Mouse (Mus musculus) limb, embryonic 15.5 days (tissue): ENCODE data around the gene Ambp. TPM values are rescaled to one million over a fixed set of nuclear protein-coding genes. Genes with fewer than 3 reads are reported as not detected.

Experiments used
- ATAC-seq: fragments of 200-750 bp; cut with Nextera tagmentation; 2 replicates; pipeline ENCODE4 v1.8.0; 2017; ENCODE audit warnings: low read depth, moderate TSS enrichment; ENCODE audit not compliant: insufficient number of reproducible peaks, low FRiP score, low TSS enrichment
- H3K27ac ChIP-seq: fragments of 300-500 bp; sonication (generic); 2 replicates; pipeline ENCODE4 v1.5.1; 2015; ENCODE audit warnings: moderate library complexity, mild to moderate bottlenecking, inconsistent platforms
- H3K27me3 ChIP-seq: fragments of 300-500 bp; sonication (generic); 2 replicates; pipeline ENCODE4 v1.6.1; 2015; ENCODE audit warnings: inconsistent platforms
- H3K36me3 ChIP-seq: fragments of 300-500 bp; sonication (generic); 2 replicates; pipeline ENCODE4 v1.6.1; 2015; ENCODE audit warnings: inconsistent platforms
- H3K4me1 ChIP-seq: fragments of 300-500 bp; sonication (generic); 2 replicates; pipeline ENCODE4 v1.6.1; 2015; ENCODE audit warnings: inconsistent platforms
- H3K4me2 ChIP-seq: fragments of 300-500 bp; sonication (generic); 2 replicates; pipeline ENCODE4 v1.6.1; 2015; ENCODE audit warnings: mild to moderate bottlenecking, inconsistent platforms
- H3K4me3 ChIP-seq: fragments of 300-500 bp; sonication (generic); 2 replicates; pipeline ENCODE4 v1.5.1; 2015; ENCODE audit warnings: mild to moderate bottlenecking, inconsistent platforms
- H3K9ac ChIP-seq: fragments of 300-500 bp; sonication (generic); 2 replicates; pipeline ENCODE4 v1.6.1; 2015; ENCODE audit warnings: inconsistent platforms
- H3K9me3 ChIP-seq: fragments of 300-500 bp; sonication (generic); 2 replicates; pipeline ENCODE4 v1.6.1; 2016; ENCODE audit warnings: inconsistent platforms
- WGBS: fragments of 180-500 bp; shearing (Covaris S2); methylation state at CpG from one replicate; pipeline ENCODE4 v1.1.7; 2015; 5-methylcytosine and 5-hydroxymethylcytosine counted together
- polyA plus RNA-seq: library from polyadenylated mRNA; unstranded; fragments of >200 nt; fragmentation: Nextera tagmentation; extraction: Ambion mirVana; gene quantifications from 2 replicates; pipeline ENCODE4 v1.2.1, GENCODE M21; 2015

The Ambp gene
- polyA plus RNA-seq, 1 experiment from 2014 or later: 2.8 TPM

- Histone ChIP-seq H3K36me3 (no peaks in the 10 kb centered on the region), H3K4me3 (no peak overlapping the region), H3K4me2 (no peak overlapping the region), H3K9me3 (no peaks in the 10 kb centered on the region), H3K9ac (no peak overlapping the region), H3K4me1 (peaks cover 8% of the 10 kb centered on the region), H3K27me3 (no peaks in the 10 kb centered on the region), H3K27ac (no peak overlapping the region)
- peak; percentile 56; the same call in 1 of the 2 replicates for ATAC-seq
- WGBS: 23% methylated on average over 5 of the region's 5 CpGs
Observed at GRCm38 (mm10) chr4:63158961-63159592, 4.5 kb upstream of the Ambp start.

- no peaks in the 10 kb centered on the region for H3K36me3 ChIP-seq
- no peak for ATAC-seq
- WGBS: 88% methylated on average over 7 of the region's 7 CpGs
- H3K4me3 ChIP-seq: no peak overlapping the region
- peaks cover 8% of the 10 kb centered on the region for H3K4me1 ChIP-seq
- no peak overlapping the region for H3K4me2 ChIP-seq
- H3K27ac ChIP-seq: no peak overlapping the region
- no peaks in the 10 kb centered on the region for H3K27me3 ChIP-seq
- no peaks in the 10 kb centered on the region for H3K9me3 ChIP-seq
- H3K9ac ChIP-seq: no peak overlapping the region
Observed at GRCm38 (mm10) chr4:63158192-63158591, 3.6 kb upstream of the Ambp start.

- 59% methylated on average over 8 of the region's 8 CpGs for WGBS
- Histone ChIP-seq H3K4me2 (no peak overlapping the region), H3K9me3 (no peaks in the 10 kb centered on the region), H3K9ac (no peak overlapping the region), H3K27me3 (no peaks in the 10 kb centered on the region), H3K27ac (no peak overlapping the region), H3K4me3 (no peak overlapping the region), H3K36me3 (no peaks in the 10 kb centered on the region), H3K4me1 (peaks cover 8% of the 10 kb centered on the region)
- ATAC-seq: no peak
Observed at GRCm38 (mm10) chr4:63156726-63157634, 2.4 kb upstream of the Ambp start.

- ATAC-seq: no peak
- no peak overlapping the region for H3K9ac ChIP-seq
- 42% methylated on average over 2 of the region's 2 CpGs for WGBS
- H3K27ac ChIP-seq: peak overlapping the region; percentile 63
- peaks cover 8% of the 10 kb centered on the region for H3K4me1 ChIP-seq
- H3K36me3 ChIP-seq: no peaks in the 10 kb centered on the region
- no peaks in the 10 kb centered on the region for H3K9me3 ChIP-seq
- H3K27me3 ChIP-seq: no peaks in the 10 kb centered on the region
- no peak overlapping the region for H3K4me2 ChIP-seq
- H3K4me3 ChIP-seq: no peak overlapping the region
Observed at GRCm38 (mm10) chr4:63155596-63155995, 997 bp upstream of the Ambp start.

GRCm38 (mm10) chr4:63154028-63154427 is 571 bp downstream of the Ambp start:
- Histone ChIP-seq H3K9me3 (no peaks in the 10 kb centered on the region), H3K36me3 (no peaks in the 10 kb centered on the region), H3K27ac (no peak overlapping the region), H3K4me1 (peaks cover 4% of the 10 kb centered on the region), H3K4me2 (no peak overlapping the region), H3K27me3 (no peaks in the 10 kb centered on the region), H3K9ac (no peak overlapping the region), H3K4me3 (no peak overlapping the region)
- no peak for ATAC-seq
- WGBS: 61% methylated on average over 4 of the region's 4 CpGs

GRCm38 (mm10) chr4:63151127-63151526 is 3.5 kb downstream of the Ambp start:
- Histone ChIP-seq H3K4me3 (no peak overlapping the region), H3K27ac (no peak overlapping the region), H3K4me2 (no peak overlapping the region), H3K9me3 (no peaks in the 10 kb centered on the region), H3K9ac (no peak overlapping the region), H3K4me1 (peaks cover 4% of the 10 kb centered on the region), H3K36me3 (no peaks in the 10 kb centered on the region), H3K27me3 (no peaks in the 10 kb centered on the region)
- no peak for ATAC-seq
- WGBS: 91% methylated on average over 6 of the region's 6 CpGs

GRCm38 (mm10) chr4:63147268-63147667 is 7.3 kb downstream of the Ambp start:
- Histone ChIP-seq H3K27me3 (no peaks in the 10 kb centered on the region), H3K4me1 (no peaks in the 10 kb centered on the region), H3K9ac (no peak overlapping the region), H3K9me3 (no peaks in the 10 kb centered on the region), H3K27ac (no peak overlapping the region), H3K4me3 (no peak overlapping the region), H3K4me2 (no peak overlapping the region), H3K36me3 (no peaks in the 10 kb centered on the region)
- ATAC-seq: no peak
- WGBS: 93% methylated on average over 6 of the region's 6 CpGs

GRCm38 (mm10) chr4:63129891-63130624 is 24.5 kb downstream of the Ambp start:
- ATAC-seq: no peak; the same call in 1 of the 2 replicates
- Histone ChIP-seq H3K4me3 (no peak overlapping the region), H3K9me3 (no peaks in the 10 kb centered on the region), H3K27ac (no peak overlapping the region), H3K4me2 (no peak overlapping the region), H3K9ac (no peak overlapping the region), H3K27me3 (no peaks in the 10 kb centered on the region), H3K4me1 (no peaks in the 10 kb centered on the region), H3K36me3 (peaks cover 49% of the 10 kb centered on the region)
- 89% methylated on average over 5 of the region's 5 CpGs for WGBS

GRCm38 (mm10) chr4:63124861-63125466 is 29.6 kb downstream of the Ambp start:
- WGBS: 91% methylated on average over 8 of the region's 8 CpGs
- peaks cover 37% of the 10 kb centered on the region for H3K36me3 ChIP-seq

GRCm38 (mm10) chr4:63118639-63119437 is 35.8 kb downstream of the Ambp start:
- H3K27me3 ChIP-seq: no peaks in the 10 kb centered on the region
- H3K27ac ChIP-seq: no peak overlapping the region
- no peak overlapping the region for H3K4me2 ChIP-seq
- WGBS: 85% methylated on average over 5 of the region's 5 CpGs
- no peak overlapping the region for H3K9ac ChIP-seq
- peaks cover 64% of the 10 kb centered on the region for H3K36me3 ChIP-seq
- no peak overlapping the region for H3K4me3 ChIP-seq
- ATAC-seq: 0 out of 2 replicates have a peak, but pooled peaks have one; percentile 56
- no peaks in the 10 kb centered on the region for H3K9me3 ChIP-seq
- H3K4me1 ChIP-seq: peaks cover 3% of the 10 kb centered on the region; the same call in 1 of the 2 replicates

More at GRCm38 (mm10) chr4:63124861-63125466, 29.6 kb downstream of the Ambp start:
- Histone ChIP-seq H3K27me3 (no peaks in the 10 kb centered on the region), H3K4me3 (no peak overlapping the region), H3K9me3 (no peaks in the 10 kb centered on the region), H3K9ac (no peak overlapping the region), H3K27ac (no peak overlapping the region), H3K4me1 (no peaks in the 10 kb centered on the region), H3K4me2 (no peak overlapping the region)
- ATAC-seq: no peak

- H3K4me1 ChIP-seq: no peaks in the 10 kb centered on the region
- no peaks in the 10 kb centered on the region for H3K9me3 ChIP-seq
- no peak overlapping the region for H3K4me3 ChIP-seq
- no peak overlapping the region for H3K4me2 ChIP-seq
- no peak overlapping the region for H3K27ac ChIP-seq
- 91% methylated on average over 8 of the region's 8 CpGs for WGBS
- no peak for ATAC-seq
- peaks cover 40% of the 10 kb centered on the region for H3K36me3 ChIP-seq
- no peak overlapping the region for H3K9ac ChIP-seq
- no peaks in the 10 kb centered on the region for H3K27me3 ChIP-seq
Observed at GRCm38 (mm10) chr4:63105651-63106050, 48.9 kb downstream of the Ambp start.
